Mouse (Mus musculus) small intestine, adult 2 months (tissue): Measurements from ENCODE around the gene Atp12a.

Experiments
- CTCF ChIP-seq: fragments of 200-500 bp; IDR thresholded peaks from 2 replicates; pipeline ENCODE4 v1.5.1; 2012; ENCODE audit warnings: low read depth, mild to moderate bottlenecking, control low read depth, inconsistent platforms, low read length, moderate library complexity, mixed read lengths; ENCODE audit not compliant: insufficient replicate concordance, insufficient read length; ENCODE audit errors: extremely low read depth
- POLR2A ChIP-seq: fragments of 200-500 bp; IDR thresholded peaks from 2 replicates; pipeline ENCODE4 v1.6.1; 2012; ENCODE audit warnings: low read depth, mild to moderate bottlenecking, control low read depth, inconsistent platforms, low read length, moderate library complexity

- TF ChIP-seq CTCF, result no peak
- TF ChIP-seq POLR2A, result no peak
These were observed 10.1 kb upstream of the Atp12a start for GRCm38 (mm10) chr14:56354803-56355202.
